Mouse (Mus musculus) midbrain, embryonic 14.5 days (tissue): ENCODE data around the gene Erich6. TPM values are rescaled to one million over a fixed set of nuclear protein-coding genes. Genes with fewer than 3 reads are reported as not detected.
"Not testable (repeated sequence)": the region's sequence is repeated elsewhere in the genome, so short reads cannot be mapped to it uniquely, and the experiment has no call there.

Experiments
- ATAC-seq: fragments of 200-750 bp; cut with Nextera tagmentation; 2 replicates; pipeline ENCODE4 v1.8.0; 2017; ENCODE audit warnings: moderate number of reproducible peaks, moderate library complexity; ENCODE audit not compliant: low FRiP score, low TSS enrichment
- DNase-seq: peaks from one replicate; pipeline ENCODE4 v3.0.0-alpha.2; 2015
- H3K27ac ChIP-seq: fragments of 300-500 bp; sonication (generic); replicated peaks from 2 replicates; pipeline ENCODE4 v1.5.1; 2014; ENCODE audit warnings: mild to moderate bottlenecking, low read depth, low read length, moderate library complexity
- H3K27me3 ChIP-seq: fragments of 300-500 bp; sonication (generic); 2 replicates; pipeline ENCODE4 v1.6.1; 2014; ENCODE audit warnings: low read length, control low read depth, mixed read lengths; ENCODE audit not compliant: control insufficient read depth, insufficient read depth
- H3K36me3 ChIP-seq: fragments of 300-500 bp; sonication (generic); 2 replicates; pipeline ENCODE4 v1.6.1; 2014; ENCODE audit warnings: low read length, control low read depth; ENCODE audit not compliant: control insufficient read depth, insufficient read depth
- H3K4me1 ChIP-seq: fragments of 300-500 bp; sonication (generic); 2 replicates; pipeline ENCODE4 v1.6.1; 2014; ENCODE audit warnings: mild to moderate bottlenecking, antibody characterized with exemption, low read length, control low read depth; ENCODE audit not compliant: control insufficient read depth, insufficient read depth
- H3K4me2 ChIP-seq: fragments of 300-500 bp; sonication (generic); 2 replicates; pipeline ENCODE4 v1.6.1; 2014; ENCODE audit warnings: mild to moderate bottlenecking, low read length, moderate library complexity
- H3K4me3 ChIP-seq: fragments of 300-500 bp; sonication (generic); replicated peaks from 2 replicates; pipeline ENCODE4 v1.5.1; 2014; ENCODE audit warnings: low read depth, low read length
- H3K9ac ChIP-seq: fragments of 300-500 bp; sonication (generic); replicated peaks from 2 replicates; pipeline ENCODE4 v1.6.1; 2014; ENCODE audit warnings: mild to moderate bottlenecking, low read length, moderate library complexity
- H3K9me3 ChIP-seq: fragments of 300-500 bp; sonication (generic); 2 replicates; pipeline ENCODE4 v1.6.1; 2016; ENCODE audit warnings: low read length, control low read depth, mixed read lengths; ENCODE audit not compliant: control insufficient read depth
- WGBS: fragments of 180-500 bp; shearing (Covaris S2); extraction: QIAGEN DNeasy Blood & Tissue Kit; methylation state at CpG from one replicate; pipeline ENCODE4 v1.1.7; 2014; 5-methylcytosine and 5-hydroxymethylcytosine counted together
- polyA plus RNA-seq: library from polyadenylated mRNA; unstranded; fragments of >200 nt; fragmentation: Nextera tagmentation; extraction: Ambion mirVana; gene quantifications from 2 replicates; pipeline ENCODE4 v1.2.1, GENCODE M21; 2014

The Erich6 gene
- polyA plus RNA-seq, 1 experiment from 2014 or later, result 0.41 TPM

DNA sequence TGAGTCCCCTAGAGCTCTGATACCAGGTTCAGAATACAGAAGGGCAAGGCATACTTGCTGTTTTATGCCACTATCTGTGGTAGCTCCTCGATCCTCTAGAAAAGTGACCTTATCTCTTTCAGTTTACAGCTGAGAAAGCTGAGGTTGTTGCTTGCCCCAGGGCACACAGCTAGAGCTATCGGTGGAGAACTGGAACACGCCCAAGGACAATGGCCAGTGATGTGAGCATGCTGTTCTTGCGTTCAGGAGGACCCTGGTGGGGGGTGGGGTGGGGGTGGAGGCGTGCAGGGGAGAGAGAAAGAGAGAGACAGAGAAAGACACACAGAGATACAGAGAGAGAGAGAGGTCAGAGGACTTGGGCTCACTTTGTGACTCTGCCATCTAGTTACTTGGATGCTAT, 27.0 kb downstream of the Erich6 start:
- Histone ChIP-seq H3K27me3 (no peaks in the 10 kb centered on the region), H3K27ac (no peak overlapping the region), H3K36me3 (no peaks in the 10 kb centered on the region), H3K9me3 (0 out of 2 replicates have a peak, but pooled peaks cover 3% of the 10 kb centered on the region), H3K4me2 (no peak overlapping the region), H3K9ac (no peak overlapping the region), H3K4me3 (no peak overlapping the region), H3K4me1 (no peaks in the 10 kb centered on the region)
- no peak for ATAC-seq
- 79% methylated on average over 5 of the region's 5 CpGs for whole genome bisulfite sequencing
- no peak for DNase-seq

DNA sequence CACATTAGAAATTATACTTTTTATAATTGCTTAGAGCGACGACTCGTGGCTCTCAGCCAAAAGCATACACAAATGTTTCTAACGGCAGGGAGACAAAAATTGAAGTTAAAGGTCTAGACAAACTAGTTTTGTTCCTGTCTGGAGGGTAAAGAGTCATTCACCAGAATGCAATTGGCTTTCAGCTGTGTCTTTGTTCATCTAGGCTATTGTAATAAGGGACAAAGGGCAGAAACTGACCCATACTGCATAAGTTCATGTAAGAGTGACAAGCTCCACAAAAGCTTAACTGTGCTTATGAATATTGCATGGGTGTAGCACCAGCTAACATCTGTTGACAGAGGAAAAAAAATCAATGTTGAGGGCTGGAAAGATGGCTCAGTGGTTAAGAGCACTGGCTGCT, 28.5 kb downstream of the Erich6 start:
- Histone ChIP-seq H3K9me3 (0 out of 2 replicates have a peak, but pooled peaks cover 3% of the 10 kb centered on the region), H3K27ac (no peak overlapping the region), H3K9ac (no peak overlapping the region), H3K4me3 (no peak overlapping the region), H3K36me3 (no peaks in the 10 kb centered on the region), H3K4me1 (no peaks in the 10 kb centered on the region), H3K4me2 (no peak overlapping the region), H3K27me3 (no peaks in the 10 kb centered on the region)
- DNase-seq, result no peak
- WGBS, result 39% methylated on average over 4 of the region's 4 CpGs
- no peak for ATAC-seq

DNA sequence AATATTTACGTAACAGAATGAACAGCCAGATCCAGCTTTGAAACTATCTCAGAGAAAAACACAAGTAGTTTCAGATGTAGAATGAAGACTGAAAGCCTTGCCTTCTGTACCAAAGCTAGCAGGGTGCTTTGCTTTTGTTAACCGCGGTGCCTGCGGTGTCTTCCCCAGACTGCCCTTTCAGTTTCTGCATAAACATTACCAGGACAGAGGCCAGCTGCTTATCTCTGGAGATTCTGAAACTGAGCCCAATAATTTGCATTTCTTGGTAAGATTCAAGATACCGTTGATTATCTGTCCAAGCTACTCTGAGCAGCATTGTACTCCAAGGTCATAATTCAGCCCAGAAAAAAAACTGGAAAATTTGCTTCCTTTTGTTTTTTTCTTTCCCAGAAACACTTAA, 43.4 kb downstream of the Erich6 start:
- no peak for ATAC-seq
- no peak overlapping the region for H3K27ac ChIP-seq
- H3K27me3 ChIP-seq, result no peaks in the 10 kb centered on the region
- H3K4me1 ChIP-seq, result no peaks in the 10 kb centered on the region
- no peak overlapping the region for H3K4me2 ChIP-seq
- WGBS, result 33% methylated on average over 5 of the region's 5 CpGs
- peaks cover 28% of the 10 kb centered on the region for H3K36me3 ChIP-seq
- no peak overlapping the region for H3K9ac ChIP-seq
- no peaks in the 10 kb centered on the region for H3K9me3 ChIP-seq
- H3K4me3 ChIP-seq, result no peak overlapping the region
- no peak for DNase-seq

DNA sequence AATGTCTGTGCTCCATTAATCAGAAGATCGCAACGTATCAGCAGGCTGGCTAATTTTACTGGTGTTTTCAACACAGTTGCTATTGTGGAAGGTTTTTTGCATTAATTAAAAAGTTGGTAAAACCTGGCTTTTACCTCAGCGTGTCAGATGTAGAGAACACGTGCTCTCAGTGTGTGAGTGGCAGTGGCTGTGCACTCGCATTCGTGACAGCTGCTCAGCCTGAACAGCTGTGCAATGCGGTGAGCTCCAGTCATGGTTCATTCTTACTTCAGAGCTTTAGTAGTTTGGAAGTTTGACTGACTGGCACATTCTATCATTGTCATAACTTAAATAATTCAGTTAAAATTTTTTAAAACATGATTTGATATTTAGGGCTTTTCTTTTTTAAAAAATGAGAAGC, 44.3 kb downstream of the Erich6 start:
- H3K36me3 ChIP-seq, result peaks cover 36% of the 10 kb centered on the region
- not testable (repeated sequence) for H3K4me1 ChIP-seq, H3K27me3 ChIP-seq, ATAC-seq, H3K4me3 ChIP-seq, H3K9me3 ChIP-seq, H3K27ac ChIP-seq, H3K9ac ChIP-seq, DNase-seq, H3K4me2 ChIP-seq
- WGBS, result 77% methylated on average over 7 of the region's 7 CpGs

DNA sequence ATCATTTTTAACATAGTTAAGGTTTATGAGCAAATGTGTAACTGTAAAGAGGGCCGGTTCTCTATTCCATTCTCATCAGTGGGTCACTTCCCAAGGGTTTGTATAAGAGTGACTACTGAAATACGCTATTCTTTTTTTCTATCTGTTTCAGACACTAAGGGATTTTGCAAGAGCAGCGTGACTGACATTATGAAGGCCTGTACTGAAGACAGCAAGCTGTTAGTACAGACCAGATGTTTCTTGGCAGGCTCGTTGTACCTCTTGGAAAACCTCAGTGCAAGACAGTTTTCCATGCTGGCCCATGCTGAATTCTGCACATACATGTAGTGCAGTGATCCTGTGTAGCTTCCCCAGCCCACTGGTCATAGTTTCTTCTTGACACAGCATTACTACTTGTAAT, 46.5 kb downstream of the Erich6 start:
- 91% methylated on average over 4 of the region's 4 CpGs for WGBS
- not testable (repeated sequence) for ATAC-seq, H3K4me2 ChIP-seq, H3K9ac ChIP-seq, H3K4me3 ChIP-seq, H3K4me1 ChIP-seq, H3K27ac ChIP-seq, H3K27me3 ChIP-seq, DNase-seq, H3K9me3 ChIP-seq
- H3K36me3 ChIP-seq, result peaks cover 48% of the 10 kb centered on the region

DNA sequence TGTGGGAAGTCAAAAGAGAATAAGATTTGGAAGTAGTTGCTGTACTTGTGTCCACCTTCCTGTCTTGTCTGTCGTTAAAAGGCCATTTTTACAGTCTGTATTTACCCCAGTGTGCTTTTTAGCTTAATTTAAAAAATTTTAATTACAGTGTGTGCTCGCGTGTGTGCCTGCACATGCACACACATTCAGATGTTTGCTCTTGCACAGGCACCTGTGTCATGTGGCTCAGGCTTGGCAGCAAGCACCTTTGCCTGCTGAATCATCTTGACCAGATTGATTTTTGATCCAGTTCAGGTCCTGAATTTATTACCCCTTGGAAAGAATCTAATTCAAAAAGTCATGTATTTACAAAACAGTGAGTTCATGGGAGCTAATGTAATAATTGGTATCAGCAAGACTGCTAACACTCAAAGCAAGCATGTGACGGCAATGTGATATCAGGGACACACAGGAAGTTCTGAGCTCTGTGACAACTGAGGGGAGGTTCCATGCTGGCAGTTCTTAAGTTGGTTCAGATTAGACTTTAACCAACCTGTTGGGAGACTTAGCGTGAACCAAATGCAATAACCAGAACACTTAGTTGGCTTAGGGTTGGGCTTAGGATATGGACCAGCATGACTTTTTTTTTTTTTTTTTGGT, 54.1 kb downstream of the Erich6 start:
- ATAC-seq (no peak), DNase-seq (no peak)
- Histone ChIP-seq H3K4me2 (no peak overlapping the region), H3K36me3 (peaks cover 19% of the 10 kb centered on the region), H3K27me3 (no peaks in the 10 kb centered on the region), H3K9me3 (no peaks in the 10 kb centered on the region), H3K4me1 (peaks cover 12% of the 10 kb centered on the region; the same call in 1 of the 2 replicates), H3K9ac (no peak overlapping the region), H3K4me3 (no peak overlapping the region), H3K27ac (no peak overlapping the region)
- WGBS, result 96% methylated on average over 5 of the region's 5 CpGs

DNA sequence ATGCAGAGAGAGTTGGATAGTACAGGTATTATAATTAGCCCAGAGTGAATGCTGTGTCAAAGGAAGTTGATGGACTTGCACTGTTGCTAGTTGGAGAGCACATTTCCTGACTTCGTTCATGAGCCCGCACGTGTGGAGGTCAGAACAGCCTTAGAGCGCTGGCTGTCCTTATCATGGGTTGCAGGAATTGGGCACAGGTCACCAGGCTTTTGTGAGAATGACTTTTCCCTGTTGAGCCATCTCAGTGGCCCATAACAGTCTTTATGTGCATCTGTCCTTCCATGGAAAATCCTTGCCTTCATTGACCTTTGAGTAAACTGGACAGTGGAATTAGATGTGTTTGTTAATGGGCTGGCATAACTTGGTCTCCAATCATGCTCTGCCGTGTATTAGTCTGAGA, 54.7 kb downstream of the Erich6 start:
- H3K4me3 ChIP-seq, result no peak overlapping the region
- peaks cover 13% of the 10 kb centered on the region; the same call in 1 of the 2 replicates for H3K4me1 ChIP-seq
- H3K36me3 ChIP-seq, result peaks cover 13% of the 10 kb centered on the region
- 91% methylated on average over 5 of the region's 5 CpGs for WGBS
- no peak overlapping the region for H3K9ac ChIP-seq
- H3K27ac ChIP-seq, result no peak overlapping the region
- ATAC-seq (no peak), DNase-seq (no peak)
- no peak overlapping the region for H3K4me2 ChIP-seq
- no peaks in the 10 kb centered on the region for H3K27me3 ChIP-seq
- no peaks in the 10 kb centered on the region for H3K9me3 ChIP-seq

DNA sequence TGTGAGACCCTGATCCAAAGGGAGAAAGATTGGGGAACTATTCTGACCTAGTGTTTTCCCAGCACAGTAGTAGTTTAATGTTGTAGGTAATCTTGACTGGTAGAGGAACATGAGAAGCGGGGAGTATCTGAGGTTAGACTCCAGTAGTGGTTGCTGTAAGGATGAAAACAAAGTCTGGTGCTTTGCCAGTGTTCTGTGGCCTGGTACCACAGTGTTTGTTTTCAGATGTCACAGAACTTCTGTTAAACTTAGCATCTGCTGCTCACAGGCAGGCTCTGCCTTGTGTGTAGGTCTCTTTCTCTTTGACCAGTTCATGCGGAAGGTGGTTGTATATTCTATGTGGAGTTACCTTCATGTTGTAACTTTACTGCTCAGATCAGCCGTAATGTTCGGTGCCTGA, 55.5 kb downstream of the Erich6 start:
- WGBS, result 99% methylated on average over 4 of the region's 4 CpGs
- Histone ChIP-seq H3K4me3 (no peak overlapping the region), H3K27ac (no peak overlapping the region), H3K4me2 (no peak overlapping the region), H3K9ac (no peak overlapping the region), H3K9me3 (no peaks in the 10 kb centered on the region), H3K27me3 (no peaks in the 10 kb centered on the region), H3K4me1 (peaks cover 13% of the 10 kb centered on the region; the same call in 1 of the 2 replicates), H3K36me3 (peaks cover 10% of the 10 kb centered on the region)
- DNase-seq (no peak), ATAC-seq (no peak)

DNA sequence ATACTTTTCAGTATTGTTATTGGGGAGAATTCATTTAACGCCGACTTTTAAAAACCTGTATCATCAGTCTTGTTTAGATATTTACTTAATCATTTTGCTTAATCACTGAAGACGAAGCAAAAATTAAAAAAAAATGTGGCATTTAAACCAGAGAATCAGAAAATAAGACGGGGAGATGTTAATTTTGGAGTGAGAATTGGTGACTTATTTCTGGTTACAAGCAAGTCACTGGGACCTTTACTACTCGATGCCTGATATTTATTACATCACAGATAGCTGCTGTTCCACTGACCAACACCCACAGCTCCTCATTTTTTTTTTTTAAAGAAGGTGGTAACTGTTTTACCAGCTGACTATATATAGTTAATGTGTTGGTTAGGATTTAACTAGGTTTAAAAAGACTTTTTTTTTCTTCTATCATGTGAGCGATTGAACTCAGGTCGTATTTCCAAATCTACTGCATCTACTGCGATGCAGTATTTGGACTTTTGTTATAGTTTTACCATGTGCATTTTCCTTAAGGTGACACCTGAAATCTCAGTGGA, 59.4 kb downstream of the Erich6 start:
- DNase-seq (peak; percentile 35), ATAC-seq (no peak)
- Histone ChIP-seq H3K9ac (peak overlapping the region; percentile 98), H3K9me3 (no peaks in the 10 kb centered on the region), H3K4me2 (peak overlapping the region; percentile 60), H3K27ac (peak overlapping the region; percentile 99), H3K36me3 (0 out of 2 replicates have a peak, but pooled peaks cover 5% of the 10 kb centered on the region), H3K4me1 (peaks cover 20% of the 10 kb centered on the region), H3K27me3 (no peaks in the 10 kb centered on the region), H3K4me3 (peak overlapping the region; percentile 89)
- WGBS, result 21% methylated on average over 8 of the region's 8 CpGs
